Mouse (Mus musculus) lung, embryonic 16.5 days (tissue): ENCODE results near the gene Foxn2. TPM values are rescaled to one million over a fixed set of nuclear protein-coding genes. Genes with fewer than 3 reads are reported as not detected.

Experiments used
- ATAC-seq: fragments of 200-750 bp; cut with Nextera tagmentation; 2 replicates; pipeline ENCODE4 v1.8.0; 2017; ENCODE audit warnings: low read depth, mild to moderate bottlenecking, moderate library complexity
- H3K27ac ChIP-seq: fragments of 300-500 bp; sonication (generic); 2 replicates; pipeline ENCODE4 v1.5.1; 2014; ENCODE audit warnings: mild to moderate bottlenecking, control low read depth, low read length
- H3K27me3 ChIP-seq: fragments of 300-500 bp; sonication (generic); 2 replicates; pipeline ENCODE4 v1.6.1; 2014; ENCODE audit warnings: low read depth, low read length, mixed read lengths; ENCODE audit not compliant: control insufficient read depth, insufficient read depth
- H3K36me3 ChIP-seq: fragments of 300-500 bp; sonication (generic); 2 replicates; pipeline ENCODE4 v1.6.1; 2014; ENCODE audit warnings: low read length; ENCODE audit not compliant: control insufficient read depth, insufficient read depth
- H3K4me1 ChIP-seq: fragments of 300-500 bp; sonication (generic); replicated peaks from 2 replicates; pipeline ENCODE4 v1.6.1; 2014; ENCODE audit warnings: low read length, mixed read lengths; ENCODE audit not compliant: control insufficient read depth, insufficient read depth
- H3K4me2 ChIP-seq: fragments of 300-500 bp; sonication (generic); 2 replicates; pipeline ENCODE4 v1.6.1; 2014; ENCODE audit warnings: low read depth, low read length, control low read depth
- H3K4me3 ChIP-seq: fragments of 300-500 bp; sonication (generic); 2 replicates; pipeline ENCODE4 v1.5.1; 2014; ENCODE audit warnings: mild to moderate bottlenecking, low read length, control low read depth
- H3K9ac ChIP-seq: fragments of 300-500 bp; sonication (generic); 2 replicates; pipeline ENCODE4 v1.6.1; 2014; ENCODE audit warnings: low read length, control low read depth
- H3K9me3 ChIP-seq: fragments of 300-500 bp; sonication (generic); 2 replicates; pipeline ENCODE4 v1.6.1; 2016; ENCODE audit warnings: low read length; ENCODE audit not compliant: control insufficient read depth
- WGBS: fragments of 180-500 bp; shearing (Covaris S2); extraction: QIAGEN DNeasy Blood & Tissue Kit; methylation state at CpG from one replicate; pipeline ENCODE4 v1.1.7; 2014; 5-methylcytosine and 5-hydroxymethylcytosine counted together
- polyA plus RNA-seq: library from polyadenylated mRNA; unstranded; fragments of >200 nt; fragmentation: Nextera tagmentation; extraction: Ambion mirVana; gene quantifications from 2 replicates; pipeline ENCODE4 v1.2.1, GENCODE M21; 2015

The Foxn2 gene
- polyA plus RNA-seq, 1 experiment from 2014 or later = 21.5 TPM

DNA sequence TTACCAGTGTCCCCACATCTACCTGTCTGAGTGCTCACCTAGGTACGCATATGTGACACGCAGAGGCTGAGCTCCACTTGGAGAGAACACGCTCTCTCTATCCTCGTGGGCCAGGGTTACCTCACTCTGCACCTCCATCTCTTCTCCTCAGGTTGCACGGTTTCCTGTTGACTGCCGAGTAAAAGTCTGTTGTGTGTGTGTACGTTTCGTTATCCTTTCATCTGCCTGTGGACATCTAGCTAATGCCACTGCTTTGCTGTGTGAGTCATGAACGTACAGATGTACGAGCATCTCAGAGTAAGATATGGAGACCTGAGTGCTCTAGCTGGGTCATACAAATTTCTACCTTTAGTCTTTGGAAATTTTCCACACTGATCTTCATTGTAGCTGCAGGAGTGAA lies 39.9 kb downstream of the Foxn2 start:
- peaks cover 7% of the 10 kb centered on the region; the same call in 1 of the 2 replicates for H3K36me3 ChIP-seq
- no peaks in the 10 kb centered on the region for H3K9me3 ChIP-seq

DNA sequence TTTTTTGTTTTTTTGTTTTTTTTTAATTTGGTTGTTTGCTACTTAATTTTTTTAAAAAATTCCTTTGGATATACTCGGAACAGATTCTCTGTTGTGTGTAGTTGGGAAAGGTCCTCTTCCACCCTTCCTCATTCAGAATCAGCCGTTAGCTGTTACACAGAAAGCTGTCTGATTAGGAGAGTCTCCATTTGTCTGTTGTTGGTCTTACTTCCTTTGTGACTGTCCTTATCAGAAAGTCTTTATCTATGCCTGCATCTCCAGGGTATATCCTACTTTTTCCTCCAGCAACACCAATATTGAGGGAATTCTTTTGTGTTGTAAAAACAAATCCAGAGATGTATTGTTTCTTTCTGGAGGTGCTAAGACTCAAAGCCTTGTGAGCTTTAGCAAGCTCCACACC lies 40.6 kb downstream of the Foxn2 start:
- Histone ChIP-seq H3K27ac (no peak overlapping the region), H3K36me3 (peaks cover 7% of the 10 kb centered on the region; the same call in 1 of the 2 replicates), H3K27me3 (no peaks in the 10 kb centered on the region), H3K9ac (no peak overlapping the region), H3K9me3 (no peaks in the 10 kb centered on the region), H3K4me1 (no peaks in the 10 kb centered on the region), H3K4me2 (no peak overlapping the region), H3K4me3 (no peak overlapping the region)
- WGBS = 82% methylated on average over 2 of the region's 2 CpGs
- ATAC-seq = no peak

More for the DNA sequence above, 39.9 kb downstream of the Foxn2 start:
- Histone ChIP-seq H3K27me3 (no peaks in the 10 kb centered on the region), H3K4me3 (no peak overlapping the region), H3K27ac (no peak overlapping the region), H3K4me2 (no peak overlapping the region), H3K4me1 (no peaks in the 10 kb centered on the region), H3K9ac (no peak overlapping the region)
- WGBS = 76% methylated on average over 10 of the region's 10 CpGs
- ATAC-seq = no peak

DNA sequence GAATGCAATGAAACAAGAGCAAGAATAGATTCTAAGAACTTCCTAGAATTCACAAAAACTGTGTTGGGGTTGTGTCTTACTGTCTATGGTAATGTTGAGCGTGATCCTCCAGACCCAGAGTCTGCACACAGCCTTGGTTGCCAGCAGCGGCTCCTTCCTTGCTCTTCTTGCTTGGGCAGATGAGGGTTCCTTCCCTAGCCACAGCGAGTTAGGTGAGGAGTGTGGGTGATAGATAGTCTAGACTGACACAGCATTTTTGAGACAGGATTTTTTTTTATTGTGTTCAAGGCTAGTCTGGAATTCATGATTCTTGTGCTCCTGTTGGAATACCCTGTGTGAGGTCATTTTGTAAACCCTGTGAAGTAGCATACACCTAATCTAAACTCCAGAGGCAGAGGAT lies 41.1 kb downstream of the Foxn2 start:
- Histone ChIP-seq H3K36me3 (peaks cover 9% of the 10 kb centered on the region; the same call in 1 of the 2 replicates), H3K9me3 (no peaks in the 10 kb centered on the region), H3K4me2 (no peak overlapping the region), H3K4me1 (no peaks in the 10 kb centered on the region), H3K4me3 (no peak overlapping the region), H3K27me3 (no peaks in the 10 kb centered on the region), H3K9ac (no peak overlapping the region), H3K27ac (no peak overlapping the region)
- ATAC-seq = no peak
- 84% methylated on average over 3 of the region's 3 CpGs for WGBS

DNA sequence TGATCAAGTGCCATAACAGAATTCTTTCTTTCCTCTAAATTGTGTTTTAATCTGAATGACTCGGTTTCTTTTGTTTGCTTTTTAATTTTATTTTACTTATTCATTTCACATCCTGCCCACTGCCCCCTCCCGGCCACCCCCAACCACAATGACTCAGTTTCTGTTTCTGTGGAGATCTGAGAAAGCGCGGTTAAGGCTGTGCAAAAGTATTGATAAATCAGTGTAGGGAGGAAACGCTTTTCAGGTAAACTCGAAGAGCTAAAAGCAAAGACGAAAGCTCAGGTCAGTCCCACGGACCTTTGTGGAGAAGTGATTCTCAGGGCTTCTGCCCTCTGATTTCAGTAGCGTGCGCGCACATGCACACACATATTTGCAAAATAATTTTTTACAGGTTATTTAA lies 44.0 kb downstream of the Foxn2 start:
- H3K27ac ChIP-seq = no peak overlapping the region
- ATAC-seq = no peak
- peaks cover 9% of the 10 kb centered on the region; the same call in 1 of the 2 replicates for H3K36me3 ChIP-seq
- 87% methylated on average over 11 of the region's 11 CpGs for WGBS
- H3K27me3 ChIP-seq = no peaks in the 10 kb centered on the region
- H3K9ac ChIP-seq = no peak overlapping the region
- no peaks in the 10 kb centered on the region for H3K4me1 ChIP-seq
- H3K9me3 ChIP-seq = no peaks in the 10 kb centered on the region
- H3K4me2 ChIP-seq = no peak overlapping the region
- no peak overlapping the region for H3K4me3 ChIP-seq

DNA sequence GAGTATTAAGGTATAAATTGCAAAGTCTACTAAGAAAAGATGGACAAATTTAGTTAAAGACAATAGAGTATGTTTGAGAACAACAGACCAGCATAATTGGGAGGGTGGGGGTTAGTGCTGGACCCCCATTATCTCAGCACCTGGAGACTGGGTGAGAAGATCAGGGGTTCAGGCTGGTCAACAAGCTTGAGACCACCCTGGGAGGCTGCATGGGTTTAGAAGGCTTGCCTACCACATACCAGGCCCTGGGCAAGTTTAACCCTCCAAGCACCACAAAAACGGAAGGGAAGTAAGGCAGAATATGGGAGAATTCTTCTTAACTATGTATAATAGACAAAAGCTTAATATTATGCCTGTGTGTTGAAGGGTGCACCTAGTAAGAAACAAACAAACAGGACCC lies 44.4 kb downstream of the Foxn2 start:
- Histone ChIP-seq H3K4me3 (no peak overlapping the region), H3K4me1 (no peaks in the 10 kb centered on the region), H3K9me3 (no peaks in the 10 kb centered on the region), H3K36me3 (peaks cover 9% of the 10 kb centered on the region; the same call in 1 of the 2 replicates), H3K27ac (no peak overlapping the region), H3K4me2 (no peak overlapping the region), H3K27me3 (no peaks in the 10 kb centered on the region), H3K9ac (no peak overlapping the region)
- 92% methylated on average over 1 of the region's 1 CpGs for whole genome bisulfite sequencing
- ATAC-seq = no peak

DNA sequence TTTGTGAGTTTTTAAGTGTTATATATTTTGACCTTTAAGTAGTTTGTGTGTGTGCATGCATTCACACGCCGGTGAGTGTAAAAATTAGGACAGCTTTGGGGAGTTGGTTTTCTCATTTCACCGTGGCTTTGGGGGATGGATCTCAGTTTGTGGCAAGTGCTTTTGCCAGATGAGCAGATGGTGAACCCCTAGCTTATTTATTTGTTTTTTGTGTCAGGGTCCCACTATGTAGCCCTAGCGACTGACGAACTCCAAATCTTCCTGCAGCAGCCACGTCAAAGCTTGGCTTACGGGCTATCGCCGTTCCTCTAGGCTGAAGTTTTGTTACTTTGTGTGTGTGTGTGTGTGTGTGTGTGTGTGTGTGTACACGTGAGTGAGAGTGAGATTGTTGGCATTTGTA lies 50.0 kb downstream of the Foxn2 start:
- ATAC-seq = no peak
- Histone ChIP-seq H3K4me1 (peaks cover 3% of the 10 kb centered on the region; the same call in 1 of the 2 replicates), H3K27ac (no peak overlapping the region), H3K36me3 (peaks cover 14% of the 10 kb centered on the region), H3K27me3 (no peaks in the 10 kb centered on the region), H3K4me3 (no peak overlapping the region), H3K9ac (no peak overlapping the region), H3K4me2 (no peak overlapping the region), H3K9me3 (no peaks in the 10 kb centered on the region)
- 86% methylated on average over 10 of the region's 10 CpGs for WGBS

DNA sequence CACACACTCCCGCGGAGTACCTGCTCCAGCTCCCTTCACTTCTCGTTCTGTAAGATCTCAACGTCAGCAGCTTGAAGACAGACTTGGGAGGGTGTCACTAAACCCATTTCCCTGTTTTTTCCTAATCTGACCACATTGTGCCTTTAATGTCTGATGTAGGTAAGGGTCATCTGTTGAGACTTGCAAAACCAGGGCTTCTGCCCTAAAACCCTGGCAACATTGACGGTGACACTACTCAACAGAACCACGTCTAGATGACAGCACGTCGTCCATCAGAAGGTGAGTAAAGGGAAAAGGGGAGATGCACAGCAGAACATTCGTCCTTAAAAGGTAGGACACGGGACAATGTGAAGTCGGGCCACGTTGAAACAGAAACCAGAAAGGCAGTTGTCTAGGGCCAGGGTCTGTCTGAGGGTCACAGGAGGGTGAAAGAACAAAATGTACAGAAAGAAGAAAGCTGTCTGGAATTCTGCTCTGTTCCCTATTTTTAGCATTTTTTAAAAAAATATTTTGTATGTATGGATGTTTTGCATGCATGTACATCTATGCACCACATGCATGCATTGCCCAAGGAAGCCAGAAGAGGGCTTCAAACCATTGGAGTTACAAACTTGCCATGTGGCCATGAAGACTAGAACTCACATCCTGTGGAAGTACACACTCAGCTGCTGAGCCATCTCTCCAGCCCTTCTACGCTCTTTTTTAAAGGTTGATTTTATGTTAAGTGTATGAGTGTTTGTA lies 51.0 kb downstream of the Foxn2 start:
- Histone ChIP-seq H3K27me3 (no peaks in the 10 kb centered on the region), H3K36me3 (peaks cover 10% of the 10 kb centered on the region), H3K27ac (no peak overlapping the region), H3K4me1 (peaks cover 3% of the 10 kb centered on the region; the same call in 1 of the 2 replicates), H3K9me3 (no peaks in the 10 kb centered on the region), H3K4me2 (no peak overlapping the region), H3K9ac (no peak overlapping the region), H3K4me3 (no peak overlapping the region)
- WGBS = 90% methylated on average over 13 of the region's 13 CpGs
- ATAC-seq = no peak

DNA sequence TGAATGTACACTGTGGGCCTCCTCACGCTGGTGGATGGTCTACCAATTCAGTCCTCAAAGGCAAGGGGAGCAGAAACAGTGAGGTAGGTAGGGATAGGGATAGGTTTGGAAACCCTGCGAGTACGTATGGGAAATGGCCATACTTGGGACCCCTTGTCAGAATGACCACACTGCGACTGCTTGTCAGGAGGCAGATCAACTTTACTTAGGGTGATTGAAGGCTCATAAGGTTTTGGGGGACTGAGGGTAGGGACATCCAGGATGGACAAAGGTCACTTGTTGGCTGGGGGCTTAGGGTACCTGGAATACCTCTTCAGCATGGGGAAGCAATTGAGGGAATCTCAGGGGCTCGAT lies 51.6 kb downstream of the Foxn2 start:
- Histone ChIP-seq H3K36me3 (peaks cover 7% of the 10 kb centered on the region), H3K27ac (no peak overlapping the region), H3K9me3 (no peaks in the 10 kb centered on the region), H3K4me1 (peaks cover 3% of the 10 kb centered on the region; the same call in 1 of the 2 replicates), H3K9ac (no peak overlapping the region), H3K4me2 (no peak overlapping the region), H3K27me3 (no peaks in the 10 kb centered on the region), H3K4me3 (no peak overlapping the region)
- no peak for ATAC-seq
- 91% methylated on average over 5 of the region's 5 CpGs for WGBS

DNA sequence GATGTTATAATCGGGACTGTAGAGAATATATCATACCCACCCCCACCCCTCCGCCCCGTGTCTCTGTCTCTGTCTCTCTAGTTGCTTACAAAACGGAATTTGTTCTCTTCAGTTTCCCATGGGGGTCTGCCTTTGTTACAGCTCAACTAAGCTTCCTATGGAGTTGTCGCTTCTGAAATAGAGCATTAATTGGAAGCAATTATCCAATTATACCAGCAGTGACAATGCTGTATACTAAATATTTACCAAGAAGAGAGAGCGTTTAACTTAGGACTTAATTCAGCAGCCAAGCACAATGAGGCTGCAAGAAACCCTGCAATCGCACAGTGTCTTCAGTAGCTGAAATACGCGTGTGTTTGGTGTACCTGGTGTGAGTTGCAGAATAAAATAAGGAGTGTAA lies 53.0 kb downstream of the Foxn2 start:
- 67% methylated on average over 9 of the region's 9 CpGs for WGBS
- no peaks in the 10 kb centered on the region for H3K9me3 ChIP-seq
- no peak overlapping the region for H3K4me3 ChIP-seq
- H3K9ac ChIP-seq = no peak overlapping the region
- H3K4me2 ChIP-seq = no peak overlapping the region
- peaks cover 3% of the 10 kb centered on the region; the same call in 1 of the 2 replicates for H3K4me1 ChIP-seq
- no peak for ATAC-seq
- peaks cover 7% of the 10 kb centered on the region for H3K36me3 ChIP-seq
- H3K27me3 ChIP-seq = no peaks in the 10 kb centered on the region
- H3K27ac ChIP-seq = no peak overlapping the region
